Mouse (Mus musculus): ENCODE measurements around the gene Nhlrc3.

DNA sequence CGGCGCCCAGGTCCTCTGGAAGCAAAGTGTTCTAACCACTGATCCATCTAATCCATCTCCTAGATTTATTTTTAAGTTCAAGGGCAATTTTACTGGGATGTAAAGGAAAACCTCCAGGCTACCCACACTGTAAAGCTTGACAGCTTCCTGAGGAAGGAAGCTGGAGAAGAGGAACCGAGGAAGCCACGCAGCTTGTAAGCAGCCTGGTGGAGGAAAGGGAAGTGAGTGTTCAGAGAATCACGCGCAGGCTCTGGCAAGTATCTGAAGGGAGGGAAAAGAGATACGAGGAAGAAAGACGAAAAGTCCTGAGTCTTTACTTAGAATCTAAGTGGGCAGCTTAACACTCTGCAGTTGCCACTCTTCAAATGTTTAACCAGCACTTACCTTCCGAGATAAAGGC, 3.0 kb downstream of the Nhlrc3 start:
- TF ChIP-seq CTCF (conservative IDR thresholded peaks at IDR 0.05; ENCODE audit: low read length) (no peak), POU5F1 (IDR thresholded peaks at IDR 0.05; ENCODE audit: borderline replicate concordance, low read length) (no peak), NANOG (IDR thresholded peaks at IDR 0.05; ENCODE audit: borderline replicate concordance, low read length) (no peak)

Data from E14TG2a.4 (cell line).